Mouse (Mus musculus) v-Abl transformed pro-B cells (cell line): ENCODE measurements at regions not wholly inside any gene's neighbourhood (a gene's known extent, or its start where the extent isn't known, plus 50 kb on each side); places are given as distances from the start of the nearest gene placed in this dataset.

Source experiments
- in situ Hi-C, 2 experiments: fragments of 400-800 bp; cut with MboI; formaldehyde crosslinking; loops; one replicate each; pipeline ENCODE4 v1.15.1; 2025; ENCODE audit not compliant: unreplicated experiment in 2 of 2

DNA sequence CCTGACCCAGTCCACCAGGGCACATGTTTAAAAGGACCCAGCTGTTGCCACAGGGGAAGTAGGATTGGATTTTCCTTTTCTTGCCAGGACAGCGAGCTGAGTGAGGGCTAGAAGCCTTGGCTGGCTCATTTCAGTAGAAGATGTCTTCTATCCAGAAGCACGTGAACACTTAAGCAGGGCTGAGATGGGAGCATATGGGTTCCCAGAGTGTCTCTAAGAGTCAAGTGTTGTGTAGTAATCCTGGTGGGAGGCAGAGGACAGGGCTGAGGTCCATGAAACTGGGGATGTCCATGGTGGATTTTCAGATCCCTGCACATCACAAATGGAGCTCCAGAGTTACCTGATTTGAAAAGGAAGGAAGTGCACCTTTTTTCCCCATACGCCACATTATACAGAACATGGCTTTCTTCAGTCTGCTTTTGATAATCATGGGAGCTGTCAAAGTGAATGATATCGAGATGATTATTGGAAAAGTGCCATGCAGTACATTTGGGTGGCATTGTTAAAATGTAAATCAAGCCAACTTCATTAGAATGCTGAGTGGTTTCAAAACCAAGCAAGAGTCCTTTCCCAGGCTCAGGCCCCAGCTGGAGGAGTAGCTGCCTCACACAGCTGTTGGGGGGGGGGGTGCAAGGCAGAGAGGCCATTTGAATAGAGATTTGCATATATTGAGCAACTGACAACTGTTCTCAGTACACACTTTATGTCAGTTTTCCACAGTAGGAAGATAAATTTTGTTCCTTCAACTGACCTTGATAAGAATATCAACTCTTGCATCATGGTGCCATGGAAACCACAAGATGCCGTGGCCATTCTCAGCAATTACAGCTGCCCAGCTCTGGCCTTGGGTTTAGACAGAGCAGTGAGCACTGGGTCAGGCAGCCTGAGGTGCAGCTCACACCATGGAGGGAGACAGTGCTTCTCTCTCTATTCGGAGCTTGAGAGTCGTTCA is 81.7 kb downstream of the Slc35b3 start:
- in situ Hi-C loops, result no loop called here

DNA sequence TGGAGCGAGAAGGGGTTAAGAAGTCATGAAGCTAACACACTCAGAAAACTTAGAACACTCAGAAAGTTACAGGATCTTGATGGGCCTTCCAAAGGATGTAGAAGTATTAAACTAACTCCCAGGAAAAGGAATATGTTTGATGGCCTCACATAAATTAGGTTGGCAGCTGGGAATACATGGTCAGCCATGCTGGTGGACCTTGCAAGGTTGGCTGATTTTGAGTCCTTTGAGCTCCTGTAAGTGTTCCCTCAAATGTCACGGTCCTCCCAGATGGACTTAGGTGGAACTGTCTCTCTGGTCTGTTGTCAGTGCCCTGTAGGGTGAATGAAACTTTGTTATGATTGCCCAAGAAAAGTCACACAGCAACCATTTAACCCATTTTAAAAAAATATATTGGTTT is 84.8 kb downstream of the Slc35b3 start:
- in situ Hi-C loops, result no loop called here

- in situ Hi-C loops, result loop anchor here in 1 of 2 experiments (5.0 kb wide), 1 partner anchor 143 kb away; no protein-coding TSS in a partner anchor
These were observed 96.7 kb downstream of the Slc35b3 start for GRCm38 (mm10) chr13:38864002-38864401.

GRCm38 (mm10) chr13:38855742-38856141 is 104.9 kb downstream of the Slc35b3 start:
- in situ Hi-C loops, result loop anchor here in 1 of 2 experiments (10.0 kb wide), 2 partner anchors 159 to 161 kb away; no protein-coding TSS in a partner anchor

DNA sequence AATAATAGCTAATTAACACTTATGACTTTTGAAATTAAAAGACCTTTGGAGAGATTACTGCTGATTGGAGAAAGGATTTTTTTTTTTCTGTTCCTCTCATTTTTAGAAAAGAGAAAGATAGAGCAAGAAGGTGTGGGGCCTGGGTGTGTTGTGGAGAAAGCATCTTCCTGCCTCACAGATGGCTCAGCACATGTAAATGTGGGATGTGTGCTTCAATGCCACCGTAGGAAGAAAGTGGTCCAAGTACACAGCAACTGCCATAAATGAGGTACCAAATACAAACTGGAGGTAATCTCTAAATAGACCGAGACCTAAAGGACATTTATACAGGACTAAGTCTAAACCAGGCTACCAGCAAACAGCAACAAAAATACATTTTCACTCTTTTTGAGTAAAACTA is 105.7 kb downstream of the Slc35b3 start:
- in situ Hi-C loops, result loop anchor here in 1 of 2 experiments (10.0 kb wide), 2 partner anchors 160 kb away; no protein-coding TSS in a partner anchor

GRCm38 (mm10) chr13:38852868-38853267 is 107.8 kb downstream of the Slc35b3 start:
- in situ Hi-C loops, result loop anchor here in 1 of 2 experiments (10.0 kb wide), 2 partner anchors 158 to 162 kb away; no protein-coding TSS in a partner anchor

DNA sequence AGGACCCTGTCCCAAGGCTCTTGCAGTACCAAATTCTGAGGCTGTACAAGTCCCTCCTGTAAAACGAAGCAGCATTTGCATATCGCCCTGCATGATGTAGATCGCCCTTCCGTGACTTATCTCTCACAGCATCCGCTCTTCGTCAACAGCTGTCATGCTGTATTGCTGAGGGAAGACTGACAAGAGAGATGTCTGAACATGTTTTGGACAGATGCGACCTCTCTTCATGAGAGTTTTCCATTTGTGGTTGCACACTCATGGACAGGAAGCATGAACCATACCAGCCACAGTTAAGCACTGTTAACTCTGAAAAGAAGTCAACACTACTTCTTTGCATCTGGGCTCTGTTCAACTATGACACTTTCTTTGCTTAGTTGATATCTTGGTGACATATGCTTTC is 108.9 kb downstream of the Slc35b3 start:
- in situ Hi-C loops, result loop anchor here in 1 of 2 experiments (10.0 kb wide), 2 partner anchors 157 to 163 kb away; no protein-coding TSS in a partner anchor

GRCm38 (mm10) chr13:38838231-38838630 is 122.4 kb downstream of the Slc35b3 start:
- in situ Hi-C loops, result no loop called here

GRCm38 (mm10) chr13:38825649-38826048 is 135.0 kb downstream of the Slc35b3 start:
- in situ Hi-C loops, result no loop called here

GRCm38 (mm10) chr13:38819526-38819925 is 141.1 kb downstream of the Slc35b3 start:
- in situ Hi-C loops, result no loop called here

GRCm38 (mm10) chr13:38818781-38819180 is 141.9 kb downstream of the Slc35b3 start:
- in situ Hi-C loops, result no loop called here

- in situ Hi-C loops, result no loop called here
These were observed 144.4 kb downstream of the Slc35b3 start for GRCm38 (mm10) chr13:38816296-38816695.

- in situ Hi-C loops, result no loop called here
These were observed 145.5 kb downstream of the Slc35b3 start for GRCm38 (mm10) chr13:38815002-38815707.

DNA sequence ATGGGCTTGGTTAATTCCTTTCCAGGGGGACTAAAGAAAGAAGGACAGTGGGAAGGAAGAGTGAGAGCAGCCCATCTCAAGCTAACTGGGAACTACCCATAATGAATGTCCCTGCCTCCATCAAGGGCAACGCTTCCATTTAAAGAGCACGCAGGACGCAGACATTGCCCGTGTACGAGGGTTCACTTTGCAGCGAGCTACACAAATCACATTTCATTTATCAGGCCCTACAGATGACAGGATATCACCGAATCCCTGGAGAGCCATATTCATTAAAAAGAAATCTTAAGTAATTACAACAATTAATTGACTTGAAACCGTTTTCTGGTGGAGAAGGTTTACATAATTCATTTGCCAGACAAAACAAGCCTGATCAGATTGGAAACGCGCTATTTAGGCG is 139.7 kb upstream of the Eef1e1 start:
- in situ Hi-C loops, result no loop called here

DNA sequence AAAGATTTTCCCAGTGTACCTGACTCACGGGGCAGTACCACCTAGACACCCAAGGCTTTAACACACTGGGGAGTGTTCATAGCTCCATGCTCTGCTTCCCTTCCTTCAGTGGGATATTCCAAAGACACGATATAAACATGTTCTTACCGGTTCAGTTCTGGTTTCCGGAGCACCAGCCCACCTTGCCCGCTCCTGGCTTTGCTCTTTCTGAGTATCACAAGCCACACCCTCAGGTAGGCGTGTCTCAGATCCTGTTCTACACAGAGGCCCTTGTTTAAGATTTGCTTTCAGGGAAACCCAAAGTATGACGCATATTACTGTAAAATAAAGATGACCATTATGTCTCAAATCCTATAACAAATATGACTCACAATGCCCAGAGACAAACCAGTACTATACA is 134.6 kb upstream of the Eef1e1 start:
- in situ Hi-C loops, result no loop called here

DNA sequence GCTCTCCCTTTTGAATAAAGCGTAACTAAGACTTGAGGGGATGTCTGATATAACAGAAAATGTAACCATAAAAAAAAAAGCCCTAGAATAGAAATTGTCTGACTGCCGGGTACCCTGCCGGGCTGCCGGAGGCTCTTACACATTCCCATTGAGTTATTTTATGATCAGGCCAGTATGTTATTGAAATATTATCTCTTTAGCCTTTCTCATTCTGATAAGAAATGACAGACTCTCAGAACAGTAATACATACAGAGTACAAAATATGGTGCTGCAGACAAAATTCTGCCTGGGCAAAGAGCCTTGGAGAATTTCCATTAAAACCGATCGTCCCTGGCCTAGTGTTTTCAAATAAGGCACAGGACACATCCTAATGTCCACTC is 121.8 kb upstream of the Eef1e1 start:
- in situ Hi-C loops, result no loop called here

DNA sequence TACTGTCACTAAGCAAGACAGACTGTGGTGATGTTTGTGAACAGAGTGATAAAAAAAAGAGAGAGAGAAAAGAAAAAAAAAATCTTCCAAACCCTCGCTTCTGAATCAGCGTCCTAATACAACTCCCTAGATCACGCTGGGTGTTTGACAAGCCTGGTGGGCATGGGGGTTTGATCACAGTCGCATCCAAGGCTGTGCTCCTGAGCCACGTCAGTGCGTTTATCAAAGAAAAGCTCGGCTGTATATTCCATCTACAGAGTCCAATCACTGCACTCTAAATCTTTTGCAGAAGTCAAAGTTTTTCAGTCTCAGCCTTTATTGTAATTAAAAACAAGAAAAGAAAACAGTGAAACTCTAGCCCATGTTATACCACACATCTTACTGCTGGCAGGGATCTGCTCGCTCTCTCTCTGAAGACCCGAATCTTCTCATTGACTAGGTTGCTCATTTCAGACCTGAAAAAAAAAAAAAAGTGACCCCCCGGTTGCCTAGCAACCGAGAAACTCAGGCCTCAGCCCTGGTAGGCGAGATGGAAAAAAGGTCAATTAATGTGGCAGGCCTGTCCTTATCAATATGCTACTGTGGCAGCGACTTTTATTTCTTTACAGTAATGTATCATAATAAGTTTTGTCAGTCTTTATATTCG is 121.2 kb upstream of the Eef1e1 start:
- in situ Hi-C loops, result no loop called here

DNA sequence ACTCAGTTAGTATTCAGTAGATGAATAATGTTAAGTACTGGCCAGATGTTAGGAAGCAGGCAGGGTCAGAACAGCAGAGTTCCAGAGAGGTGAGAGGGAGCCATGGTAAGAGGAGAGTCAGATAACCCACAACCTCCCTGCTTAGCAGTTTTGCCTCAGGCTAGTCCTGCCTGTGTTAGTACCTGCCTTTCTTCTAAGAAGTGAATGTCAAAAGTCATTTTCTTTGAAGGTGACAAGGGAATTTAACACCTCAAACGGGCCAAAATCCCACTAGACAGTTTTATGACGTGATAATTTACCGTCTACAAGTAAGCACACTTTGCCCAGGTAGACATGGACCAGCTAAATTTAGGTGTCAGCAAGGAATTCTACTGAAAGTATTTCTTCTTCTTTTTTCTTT is 117.7 kb upstream of the Eef1e1 start:
- in situ Hi-C loops, result no loop called here

DNA sequence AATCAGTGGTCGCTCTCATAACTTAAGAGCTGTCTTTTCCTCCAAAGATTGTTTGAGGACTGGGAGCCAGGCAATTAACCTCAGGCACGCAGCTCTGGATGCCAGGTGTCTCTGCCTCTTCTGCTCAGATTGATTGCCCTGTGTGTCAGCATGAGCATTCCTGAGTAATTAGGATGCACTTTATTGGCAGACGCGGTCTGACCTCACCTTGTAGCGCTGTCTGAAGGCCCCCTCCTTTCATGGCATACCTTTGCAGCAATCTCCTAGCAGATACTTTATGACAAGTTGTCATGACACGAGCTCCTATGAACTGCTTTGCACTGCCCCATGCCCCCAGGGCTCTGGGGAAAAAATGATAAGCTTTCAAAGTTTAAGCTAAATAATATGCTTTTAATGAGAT is 114.1 kb upstream of the Eef1e1 start:
- in situ Hi-C loops, result no loop called here

DNA sequence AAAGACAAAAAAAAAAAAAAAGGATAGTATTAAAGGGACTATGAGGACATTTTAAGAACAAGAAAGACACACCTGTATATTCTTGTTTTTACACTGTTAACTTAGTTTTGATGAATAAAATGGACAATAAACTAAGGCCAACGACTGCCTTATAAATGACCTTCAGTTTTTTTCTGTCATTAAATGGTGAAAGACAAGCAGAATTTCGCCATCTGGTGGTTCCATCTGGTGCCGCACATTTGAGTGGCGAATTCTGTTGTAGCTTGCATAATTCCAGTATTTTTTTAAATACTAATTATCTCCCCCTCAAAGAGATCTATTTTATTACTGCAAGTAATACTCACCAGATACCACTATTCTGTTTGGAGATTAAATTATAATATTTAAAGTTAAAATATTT is 107.3 kb upstream of the Eef1e1 start:
- in situ Hi-C loops, result no loop called here

GRCm38 (mm10) chr13:38760261-38760660 is 101.4 kb upstream of the Eef1e1 start:
- in situ Hi-C loops, result no loop called here
